Mouse (Mus musculus) kidney, adult 9 months (tissue): ENCODE results near the gene Thbs2.
A peak's percentile ranks its signal among the peaks of the same experiment; 100 is the strongest.

Source experiments
- DNase-seq: peaks from one replicate; pipeline ENCODE4 v3.0.0; 2022

The Thbs2 gene

GRCm38 (mm10) chr17:14693048-14693993, 714 bp downstream of the Thbs2 start:
- no peak for DNase-seq

GRCm38 (mm10) chr17:14691901-14692300, 2.1 kb downstream of the Thbs2 start:
- DNase-seq: no peak

- DNase-seq: no peak
Observed at GRCm38 (mm10) chr17:14691197-14691596, 2.8 kb downstream of the Thbs2 start.

- DNase-seq: no peak
Observed at GRCm38 (mm10) chr17:14682836-14683235, 11.2 kb downstream of the Thbs2 start.

GRCm38 (mm10) chr17:14681047-14681446, 13.0 kb downstream of the Thbs2 start:
- no peak for DNase-seq

GRCm38 (mm10) chr17:14677198-14677597, 16.8 kb downstream of the Thbs2 start:
- DNase-seq: no peak

GRCm38 (mm10) chr17:14675517-14675916, 18.5 kb downstream of the Thbs2 start:
- DNase-seq: no peak

GRCm38 (mm10) chr17:14672402-14672801, 21.6 kb downstream of the Thbs2 start:
- peak; percentile 9 for DNase-seq

GRCm38 (mm10) chr17:14667225-14667624, 26.8 kb downstream of the Thbs2 start:
- DNase-seq: no peak

- DNase-seq: no peak
Observed at GRCm38 (mm10) chr17:14666451-14666850, 27.6 kb downstream of the Thbs2 start.

GRCm38 (mm10) chr17:14663366-14663765, 30.7 kb downstream of the Thbs2 start:
- no peak for DNase-seq

GRCm38 (mm10) chr17:14662409-14662808, 31.6 kb downstream of the Thbs2 start:
- no peak for DNase-seq

- DNase-seq: no peak
Observed at GRCm38 (mm10) chr17:14659746-14660145, 34.3 kb downstream of the Thbs2 start.

- no peak for DNase-seq
Observed at GRCm38 (mm10) chr17:14658123-14658522, 35.9 kb downstream of the Thbs2 start.

- DNase-seq: no peak
Observed at GRCm38 (mm10) chr17:14657123-14657522, 36.9 kb downstream of the Thbs2 start.

- DNase-seq: no peak
Observed at GRCm38 (mm10) chr17:14654981-14655380, 39.1 kb downstream of the Thbs2 start.

GRCm38 (mm10) chr17:14652013-14652412, 42.0 kb downstream of the Thbs2 start:
- no peak for DNase-seq

- DNase-seq: no peak
Observed at GRCm38 (mm10) chr17:14647996-14648640, 45.9 kb downstream of the Thbs2 start.

GRCm38 (mm10) chr17:14643996-14644395, 50.0 kb downstream of the Thbs2 start:
- DNase-seq: no peak

GRCm38 (mm10) chr17:14640351-14641115, 53.5 kb downstream of the Thbs2 start:
- peak; percentile 35 for DNase-seq

GRCm38 (mm10) chr17:14635546-14636323, 58.3 kb downstream of the Thbs2 start:
- no peak for DNase-seq

GRCm38 (mm10) chr17:14628901-14629300, 65.1 kb downstream of the Thbs2 start:
- DNase-seq: no peak
